Mouse (Mus musculus): Measurements from ENCODE around the gene Sesn3.

The Sesn3 gene

DNA sequence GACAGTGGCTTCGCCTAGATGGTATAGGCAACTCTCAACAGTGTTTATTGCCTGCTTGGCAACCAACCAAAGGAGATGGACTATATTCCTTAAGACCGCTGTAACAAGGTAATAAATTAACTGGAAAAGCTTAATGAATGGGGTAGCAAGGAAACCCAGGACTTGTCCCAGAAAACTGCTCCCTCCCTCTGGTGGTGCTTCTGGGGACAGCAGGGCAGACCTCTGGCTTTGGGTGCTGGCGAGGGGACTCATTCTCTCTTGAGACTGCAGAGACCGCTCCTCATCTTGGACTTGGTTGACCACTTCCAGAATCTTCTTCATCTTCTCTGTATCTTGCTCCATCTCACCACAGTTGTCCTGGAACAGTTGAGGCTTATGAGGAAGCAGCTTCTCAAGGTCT lies 82.2 kb downstream of the Sesn3 start:
- DNase-seq, result peak; percentile 29

DNA sequence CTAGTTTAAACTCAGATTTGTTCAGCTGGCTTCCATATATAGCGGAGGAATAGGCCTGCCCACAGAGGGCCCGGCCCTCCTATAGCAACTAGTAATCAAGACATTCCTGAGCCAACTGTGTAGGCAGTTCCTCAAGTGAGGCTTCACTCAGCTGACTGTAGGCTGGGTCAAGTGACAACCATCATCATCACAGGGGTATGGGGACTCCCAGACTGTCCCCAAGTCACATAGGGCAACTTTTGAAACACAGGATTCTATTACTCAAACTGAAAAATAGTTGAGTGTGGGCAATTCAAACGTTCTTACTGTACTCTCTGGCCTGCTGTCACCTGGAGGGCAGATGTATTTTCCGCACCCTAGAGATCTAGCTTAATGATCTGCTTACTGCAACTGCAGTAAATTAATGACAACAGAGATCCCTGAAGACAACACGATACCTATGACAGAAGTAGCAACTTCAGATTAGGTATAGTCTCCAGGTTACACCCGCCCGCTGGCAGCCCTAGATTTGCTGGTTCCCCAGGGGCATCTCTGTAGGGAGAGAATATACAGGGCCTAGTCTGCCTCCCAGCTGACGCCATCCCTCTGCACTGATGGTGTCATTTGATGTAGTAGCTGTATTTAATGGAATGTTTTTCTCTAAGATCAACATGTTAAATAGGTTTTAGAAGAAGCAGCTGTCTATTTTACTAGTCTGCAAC lies 87.4 kb downstream of the Sesn3 start:
- peak; percentile 40 for DNase-seq

DNA sequence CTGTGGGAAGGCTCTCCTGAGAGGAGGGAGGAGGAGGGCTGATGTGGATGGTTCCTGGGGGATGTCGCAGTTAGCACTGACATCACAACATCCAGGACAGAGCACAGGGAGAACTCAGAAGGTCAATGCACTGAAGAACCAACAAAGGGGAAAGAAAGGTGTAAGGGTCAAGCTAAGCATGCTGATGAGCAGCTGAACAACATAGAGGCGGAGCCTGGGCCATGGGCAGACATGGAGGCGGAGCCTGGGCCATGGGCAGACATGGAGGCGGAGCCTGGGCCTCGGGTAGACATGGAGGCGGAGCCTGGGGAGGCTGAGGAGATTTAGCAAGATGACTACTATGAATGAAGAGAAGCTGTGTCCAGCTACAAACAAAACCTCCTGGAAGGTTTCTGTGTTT lies 88.7 kb downstream of the Sesn3 start:
- DNase-seq, result peak; percentile 89

DNA sequence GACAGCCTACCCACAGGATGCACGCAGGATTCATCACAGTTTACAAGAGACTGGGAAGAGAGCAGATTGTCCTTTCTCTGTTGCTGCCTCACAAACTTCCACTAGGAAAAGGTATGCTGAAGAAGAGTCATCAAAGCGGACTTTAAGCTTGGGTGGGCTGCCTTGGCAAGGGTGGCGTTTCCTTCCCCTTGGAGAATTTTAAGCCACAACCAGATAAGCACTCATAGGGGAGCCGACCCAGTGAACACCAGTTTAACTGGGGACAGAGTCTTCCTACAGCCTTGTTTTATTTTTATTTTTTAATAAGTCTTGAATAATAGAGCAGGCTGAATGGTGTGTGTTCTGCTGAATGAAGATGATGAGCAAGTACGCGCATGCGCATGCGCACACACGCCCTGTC lies 89.9 kb downstream of the Sesn3 start:
- DNase-seq, result no peak

DNA sequence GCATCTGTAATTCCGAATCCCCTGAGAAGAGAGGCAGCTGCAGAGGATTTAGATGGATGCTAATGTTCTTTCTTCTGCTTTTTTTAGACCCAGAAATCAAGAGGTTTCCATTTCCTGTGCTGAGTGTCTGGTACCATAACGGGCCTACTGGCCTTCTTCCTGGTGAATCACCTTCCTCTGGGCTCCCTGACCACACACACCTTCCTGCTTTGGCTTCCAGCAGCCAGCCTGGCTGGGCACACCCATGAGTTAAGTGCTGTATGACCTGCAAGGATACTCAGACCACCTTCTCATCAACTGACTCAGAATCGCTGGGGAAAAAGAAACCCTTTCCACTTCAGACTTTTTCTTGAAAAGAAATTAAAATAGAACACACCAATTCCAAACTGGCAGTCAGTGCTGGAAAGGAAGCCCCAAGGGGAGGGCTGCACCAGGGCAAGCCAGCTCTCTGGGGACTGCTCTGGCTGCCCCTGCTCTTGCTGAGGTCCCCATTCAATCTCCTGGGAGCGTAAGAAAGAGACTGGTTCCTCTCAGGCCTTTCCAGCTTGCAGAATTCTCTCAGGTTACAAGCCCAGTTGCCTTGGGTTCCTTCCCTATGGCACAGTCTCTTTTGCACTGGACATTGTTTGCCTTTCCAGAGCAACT lies 90.7 kb downstream of the Sesn3 start:
- DNase-seq, result peak; percentile 48

DNA sequence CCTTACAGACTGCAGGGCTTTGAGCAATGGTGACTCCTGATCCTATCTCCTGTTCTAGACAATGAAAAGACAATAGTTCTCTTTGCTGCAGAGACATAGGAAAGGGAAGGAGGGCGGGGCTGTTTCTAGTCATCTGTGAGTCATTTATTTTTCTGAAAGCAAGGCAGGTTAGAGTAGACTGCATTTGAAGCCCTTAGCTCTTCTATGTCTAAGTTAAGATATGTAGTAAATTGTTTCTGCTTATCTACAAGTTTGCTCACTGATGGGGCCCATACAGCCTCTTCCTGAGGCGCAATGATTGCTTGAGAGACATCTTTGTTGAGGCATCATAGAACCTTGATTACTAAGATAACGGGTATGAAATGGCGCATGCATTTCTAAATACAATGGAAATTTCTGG lies 93.0 kb downstream of the Sesn3 start:
- DNase-seq, result peak; percentile 44

DNA sequence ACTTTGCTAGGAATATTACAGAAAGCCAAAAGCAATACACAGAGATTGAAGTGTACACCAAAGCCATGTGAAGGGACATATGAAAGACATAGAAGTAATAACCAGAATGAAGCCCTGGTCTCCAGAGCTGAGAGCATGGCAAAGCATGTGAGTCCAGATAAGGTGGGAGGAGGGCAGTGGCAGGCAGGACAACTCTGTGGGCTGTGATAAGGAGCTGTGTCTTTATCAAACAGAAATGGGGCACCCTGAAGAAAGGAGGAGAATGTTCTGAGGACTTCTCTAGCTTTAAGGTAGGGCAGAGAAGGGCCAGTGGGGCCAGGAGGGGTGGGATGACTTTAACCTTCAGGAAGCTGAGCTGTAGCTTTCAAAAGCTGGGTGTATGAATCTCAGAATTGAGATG lies 94.4 kb downstream of the Sesn3 start:
- DNase-seq, result peak; percentile 86

DNA sequence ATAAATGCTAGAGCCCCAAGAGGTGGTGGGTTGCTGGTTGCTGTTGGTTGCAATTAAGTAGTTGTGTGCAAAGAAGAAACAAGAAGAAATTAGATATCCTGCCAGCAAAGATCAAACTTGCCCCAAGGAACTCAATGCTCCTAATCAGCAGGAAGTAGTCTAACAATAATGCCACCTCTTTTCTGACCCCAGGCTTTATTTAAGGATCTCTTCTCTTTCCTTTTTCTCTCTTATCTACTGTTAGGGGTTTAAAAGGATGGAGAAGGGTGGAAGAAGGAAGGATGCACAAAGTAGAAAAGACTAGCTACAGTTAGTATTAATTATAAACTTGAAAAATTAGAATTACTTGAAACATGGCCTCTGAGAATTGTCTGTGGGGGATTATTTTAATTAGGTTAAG lies 97.6 kb downstream of the Sesn3 start:
- DNase-seq, result no peak

DNA sequence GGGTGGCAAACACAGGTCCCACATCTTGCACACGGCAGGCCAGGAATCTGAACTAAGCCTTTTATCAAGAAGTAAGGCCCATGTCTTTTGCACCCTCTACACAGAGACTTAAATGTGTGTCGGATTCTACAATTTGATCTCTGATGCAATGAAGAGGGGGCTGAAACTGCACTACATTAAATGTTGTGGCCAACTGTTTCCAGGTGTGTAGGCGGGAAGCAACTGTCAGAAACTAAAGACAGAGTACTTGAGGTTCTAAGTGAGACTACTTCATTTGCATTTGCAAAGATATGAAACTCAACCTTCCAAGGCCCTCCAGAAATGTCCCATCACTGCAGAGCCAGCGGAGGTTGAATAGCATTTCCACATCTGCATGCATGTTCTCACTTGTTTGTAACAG lies 101.3 kb downstream of the Sesn3 start:
- DNase-seq, result no peak

DNA sequence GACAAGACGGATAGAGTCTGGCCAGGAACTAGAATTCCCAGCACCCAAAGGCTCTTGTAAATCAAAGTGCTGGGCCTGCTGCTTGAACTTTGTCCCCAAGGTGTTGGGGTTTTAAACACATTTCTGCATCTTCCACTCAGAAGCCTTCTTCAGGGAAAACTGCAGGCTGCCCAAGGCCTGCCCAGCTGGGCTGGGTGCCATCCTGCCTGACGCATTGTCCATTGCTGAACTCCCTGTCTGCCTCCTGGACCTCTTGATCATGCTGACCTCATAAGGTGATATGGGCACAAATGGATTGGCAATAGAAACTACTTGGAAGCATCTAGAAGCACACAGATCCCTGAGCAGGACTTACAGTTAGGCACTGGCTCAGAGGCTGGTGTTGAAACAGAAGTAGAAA lies 103.3 kb downstream of the Sesn3 start:
- no peak for DNase-seq

DNA sequence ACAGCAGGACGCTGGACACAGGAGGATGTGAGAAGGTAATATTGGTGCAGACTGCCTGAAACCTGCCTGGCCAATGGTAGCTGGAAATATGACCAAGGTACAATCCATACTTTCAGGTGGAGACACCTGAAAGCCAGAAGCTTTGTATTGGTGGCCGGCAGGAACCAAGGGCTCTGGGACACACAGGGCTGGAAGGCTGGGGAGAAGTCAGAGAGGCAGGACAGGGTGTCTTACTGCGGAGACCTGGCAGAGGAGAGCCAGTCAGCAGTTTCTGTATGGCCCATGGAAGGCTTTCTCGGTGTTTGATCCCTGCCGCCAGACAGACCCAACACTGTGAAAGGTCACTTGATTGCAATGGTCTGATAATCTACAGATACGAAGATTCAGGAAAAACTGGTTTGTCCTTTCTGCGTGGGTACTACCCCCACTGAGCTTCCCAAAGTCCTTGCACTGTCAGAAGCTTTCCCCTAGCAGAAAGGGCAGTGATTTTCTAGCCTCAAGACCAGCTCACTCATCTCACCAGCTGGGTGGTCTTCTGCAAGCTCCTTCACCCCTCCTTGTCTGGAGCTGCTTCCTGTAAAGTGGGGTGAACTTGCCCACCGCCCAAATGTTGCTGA lies 105.0 kb downstream of the Sesn3 start:
- DNase-seq, result no peak

DNA sequence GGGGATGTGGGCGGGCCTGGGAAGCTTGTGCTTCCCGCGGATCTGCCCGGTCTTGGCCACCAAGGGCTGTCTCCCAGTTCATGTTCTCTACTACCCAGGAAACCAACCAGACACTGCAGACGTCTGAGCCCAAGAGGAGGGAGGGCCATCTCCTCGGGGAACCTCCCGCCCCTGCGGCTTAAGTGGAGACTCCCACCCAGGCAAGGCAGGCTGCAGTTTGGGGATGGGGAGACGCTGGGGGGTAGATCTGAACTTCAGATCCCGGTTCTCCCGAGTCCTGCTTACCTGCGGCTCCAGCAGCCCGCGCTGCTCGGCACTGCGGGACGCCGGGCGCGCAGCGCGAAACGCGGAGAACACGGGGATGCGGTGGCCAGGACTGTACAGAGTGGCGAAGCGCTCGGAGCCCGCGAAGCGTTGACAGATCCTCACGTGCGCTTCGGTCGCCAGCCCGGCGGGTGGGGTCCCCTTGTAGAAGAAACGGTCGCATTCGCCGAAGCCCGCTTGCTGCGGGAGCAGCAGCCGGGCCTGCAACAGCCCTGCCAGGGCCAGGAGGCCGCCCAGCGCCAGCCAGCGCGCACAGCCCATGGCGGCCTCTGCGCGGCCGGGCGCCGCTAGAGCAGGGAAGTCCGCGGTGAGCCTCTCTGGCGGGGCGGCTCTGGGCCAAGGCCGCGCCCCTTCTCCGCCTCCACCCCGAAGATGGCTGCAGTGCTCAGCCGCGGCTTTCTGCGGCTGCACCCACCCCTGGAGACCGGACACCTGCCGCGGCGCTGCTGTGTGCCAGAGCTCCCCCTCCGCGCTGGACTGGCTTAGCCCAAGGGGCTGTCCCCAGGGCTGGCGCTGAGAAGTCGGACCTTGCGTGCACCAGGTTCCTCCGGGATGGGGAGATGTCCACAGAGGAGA lies 105.8 kb downstream of the Sesn3 start:
- peak; percentile 92 for DNase-seq

DNA sequence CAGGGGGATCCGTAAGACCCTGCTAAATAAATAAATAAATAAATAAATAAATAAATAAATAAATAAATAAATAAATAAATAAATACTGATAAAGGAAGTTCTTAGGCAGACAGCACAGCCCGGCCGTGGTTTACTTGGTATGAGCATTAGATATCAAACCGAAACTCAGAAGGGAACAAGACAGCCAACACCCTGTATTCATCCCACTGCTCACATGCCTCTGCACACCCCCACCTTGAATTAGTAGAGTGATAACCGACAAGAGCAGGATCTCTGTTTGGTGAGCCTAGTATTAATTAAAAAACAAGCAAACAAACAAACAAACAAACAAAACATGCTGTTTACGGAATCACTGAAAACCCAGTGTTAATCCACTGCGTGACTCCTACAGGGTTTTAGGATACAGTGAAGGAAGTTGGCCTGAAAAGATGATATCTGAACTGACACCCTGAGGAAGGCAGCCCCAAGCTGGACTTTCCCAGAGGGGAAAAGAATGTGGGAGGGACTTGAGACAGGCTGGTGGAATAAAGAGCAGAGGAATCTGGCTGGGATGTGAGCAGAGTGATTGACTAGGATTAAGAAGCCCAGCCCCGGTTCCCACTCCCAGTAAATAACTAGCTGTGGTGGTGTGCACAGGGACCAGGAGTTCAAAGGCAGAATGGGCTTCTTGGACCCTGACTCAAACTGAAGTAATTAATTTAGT lies 106.6 kb downstream of the Sesn3 start, which contains the start of gene Endod1:
Endod1 (minus strand) TSS at position 155 of the 703 bp plus-strand sequence.
- DNase-seq, result peak; percentile 66

DNA sequence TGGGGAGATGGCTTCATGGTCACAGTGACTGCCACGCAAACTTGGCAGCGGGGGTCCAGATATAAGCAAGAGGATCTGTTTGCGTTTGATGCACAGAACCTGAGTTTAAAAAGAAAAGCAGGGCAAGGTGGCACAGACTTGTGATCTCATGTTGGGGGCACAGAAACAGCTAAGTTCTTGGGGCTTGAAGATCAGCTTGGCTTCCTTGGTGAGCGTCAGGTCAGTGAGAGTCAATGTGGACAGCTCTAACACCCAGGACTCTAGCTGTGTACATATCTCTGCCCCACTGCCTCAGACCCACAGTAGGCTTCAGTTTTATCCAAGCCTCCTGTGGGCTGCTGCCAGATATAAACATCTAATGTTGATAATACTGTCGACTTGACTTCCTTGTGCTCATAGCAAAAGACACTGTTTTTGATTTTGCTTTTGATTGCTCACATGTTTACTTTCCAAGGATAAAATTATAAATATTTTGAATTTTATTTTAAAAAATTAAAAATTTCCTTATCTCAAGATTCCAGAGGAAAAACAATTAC lies 107.5 kb downstream of the Sesn3 start:
- no peak for DNase-seq

Measured in liver (tissue).